Mouse (Mus musculus): Measurements from ENCODE around the gene Zdhhc15. TPM values are rescaled to one million over a fixed set of nuclear protein-coding genes. Genes with fewer than 3 reads are reported as not detected.
"Not testable (repeated sequence)": the region's sequence is repeated elsewhere in the genome, so short reads cannot be mapped to it uniquely, and the experiment has no call there.

Gene Zdhhc15
- polyA plus RNA-seq (2015; fragmentation: Nextera tagmentation; extraction: Ambion mirVana) = 11.3 and 11.8 TPM in 2 replicates

DNA sequence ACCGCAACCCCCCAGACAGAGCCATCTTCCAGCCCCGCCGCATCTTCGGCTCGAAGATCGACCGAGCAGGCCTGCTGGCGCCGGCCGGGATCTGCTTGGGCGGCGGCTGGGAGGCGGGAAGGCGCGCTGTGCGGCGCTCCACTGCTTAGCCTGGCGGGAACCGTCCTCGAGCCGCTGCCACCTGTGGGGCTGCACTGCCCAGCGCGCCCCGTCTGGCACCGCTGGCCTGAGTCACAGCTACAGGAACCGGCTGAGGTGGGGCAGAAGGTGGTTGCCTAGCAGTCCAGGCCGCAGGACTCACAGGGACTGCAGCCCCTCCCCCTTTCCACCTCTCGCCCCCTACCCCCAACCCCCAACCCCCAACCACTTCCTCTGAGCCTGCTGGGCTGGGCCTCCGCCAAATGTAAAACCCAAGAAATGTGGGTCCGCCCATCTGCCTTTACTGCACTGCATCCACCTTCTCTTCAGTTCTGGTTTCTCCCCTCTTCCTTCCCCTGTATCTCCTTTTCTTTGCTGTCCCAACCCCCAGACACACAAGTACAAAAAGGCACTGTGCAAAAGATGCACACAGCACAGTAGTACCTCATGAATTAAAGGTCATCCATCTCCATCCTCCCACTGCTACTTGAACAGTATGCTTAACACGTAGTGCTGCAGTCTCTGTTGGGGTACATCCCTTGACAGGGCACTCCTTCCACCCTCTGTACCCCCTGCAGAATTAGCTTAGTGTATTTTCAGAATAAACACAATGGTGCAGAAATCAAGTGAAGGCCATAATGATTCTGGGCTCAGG is at the start of gene Zdhhc15:
Gene Zdhhc15, minus strand, starts transcription at position 308 of the 793 bp plus-strand sequence.
- peak; percentile 96 for ATAC-seq (replicated peaks; ENCODE audit: low FRiP score)
- H3K9ac ChIP-seq = peak within 1 kb of the TSS; percentile 53
- peak within 1 kb of the TSS; percentile 75 for H3K27ac ChIP-seq
- peak within 1 kb of the TSS; percentile 55 for H3K4me3 ChIP-seq (replicated peaks)
- H3K4me1 ChIP-seq = no peaks in the 10 kb centered on the region
- peaks cover 17% of the 10 kb centered on the region for H3K27me3 ChIP-seq
- no peaks in the 10 kb centered on the region for H3K9me3 ChIP-seq (replicated peaks)
- WGBS = 21% methylated on average over 31 of the region's 31 CpGs
- H3K4me2 ChIP-seq = peak within 1 kb of the TSS; percentile 60
- no peaks in the 10 kb centered on the region for H3K36me3 ChIP-seq

DNA sequence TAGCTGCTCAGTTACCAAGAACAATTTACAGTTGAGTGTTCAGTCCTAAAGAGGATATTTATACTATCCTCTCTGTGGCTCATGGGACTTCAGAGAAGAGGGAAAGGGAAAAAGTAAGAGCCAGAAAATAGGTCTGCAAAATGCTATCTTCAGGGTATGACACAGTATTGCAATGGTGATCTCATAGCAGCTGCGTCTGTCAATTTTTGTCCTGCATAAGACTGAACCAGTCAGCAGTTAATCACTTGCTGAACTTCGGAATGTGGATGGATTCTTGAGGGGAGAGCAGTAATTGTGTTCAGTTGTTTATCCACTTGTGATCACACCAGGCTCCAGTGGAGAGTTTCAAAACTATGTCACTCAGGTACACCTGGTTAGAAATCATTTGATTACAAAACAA is 37.1 kb upstream of the Zdhhc15 start:
- Histone ChIP-seq H3K27ac (no peak overlapping the region), H3K27me3 (0 out of 2 replicates have a peak, but pooled peaks cover 2% of the 10 kb centered on the region), H3K4me1 (no peaks in the 10 kb centered on the region), H3K9ac (no peak overlapping the region), H3K4me2 (no peak overlapping the region), H3K9me3 (replicated peaks) (no peaks in the 10 kb centered on the region), H3K36me3 (no peaks in the 10 kb centered on the region), H3K4me3 (replicated peaks) (no peak overlapping the region)
- no peak for ATAC-seq (replicated peaks; ENCODE audit: low FRiP score)
- 79% methylated on average over 2 of the region's 2 CpGs for WGBS

DNA sequence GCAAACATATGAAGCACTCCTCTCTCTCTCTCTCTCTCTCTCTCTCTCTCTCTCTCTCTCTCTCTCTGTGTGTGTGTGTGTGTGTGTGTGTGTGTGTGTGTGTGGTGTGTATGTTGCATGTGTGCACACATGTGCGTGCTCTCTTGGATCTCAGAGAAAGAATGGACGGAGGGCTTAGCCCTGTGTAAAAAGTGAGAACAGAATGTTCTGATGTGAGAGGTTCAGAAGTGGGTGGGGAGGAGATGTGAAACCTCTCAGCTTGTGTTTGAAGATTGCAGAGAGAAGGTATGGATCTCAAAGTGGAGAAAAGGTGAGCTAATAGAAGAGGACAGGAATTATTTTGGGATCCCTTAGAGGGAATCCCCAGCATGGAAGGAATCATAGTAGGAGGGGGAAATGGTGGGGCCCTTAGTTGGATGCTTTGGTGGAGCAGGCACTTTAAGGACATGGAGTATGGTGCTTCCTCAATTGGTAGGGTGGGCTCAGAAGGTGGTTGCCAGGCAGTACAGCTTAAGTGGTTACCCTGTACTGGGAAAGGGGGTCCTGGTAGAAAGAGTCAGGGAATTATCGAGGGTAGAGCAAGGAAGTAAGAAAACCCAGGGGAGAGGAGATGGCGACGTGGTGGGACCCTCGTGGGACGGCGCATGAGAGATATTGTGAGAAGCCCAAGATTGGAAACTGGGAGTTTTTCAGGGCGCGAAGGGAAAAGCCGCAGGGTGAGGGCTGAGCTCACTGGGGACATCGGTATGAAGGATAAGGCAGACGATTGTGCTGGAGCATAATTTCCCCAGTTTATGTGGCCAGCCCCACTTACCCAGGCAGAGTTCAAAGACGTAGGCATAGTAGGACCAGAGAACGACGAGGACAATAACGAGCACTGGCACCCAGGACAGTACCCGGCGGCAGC is 761 bp downstream of the Zdhhc15 start:
- Histone ChIP-seq H3K4me3 (replicated peaks) (peak overlapping the region; percentile 55), H3K4me1 (no peaks in the 10 kb centered on the region), H3K9me3 (replicated peaks) (no peaks in the 10 kb centered on the region), H3K27ac (peak overlapping the region; percentile 75), H3K9ac (peak overlapping the region; percentile 53), H3K4me2 (peak overlapping the region; percentile 60), H3K36me3 (no peaks in the 10 kb centered on the region), H3K27me3 (peaks cover 17% of the 10 kb centered on the region)
- peak; percentile 37; the same call in 1 of the 2 replicates for ATAC-seq (replicated peaks; ENCODE audit: low FRiP score)
- 16% methylated on average over 19 of the region's 19 CpGs for WGBS

DNA sequence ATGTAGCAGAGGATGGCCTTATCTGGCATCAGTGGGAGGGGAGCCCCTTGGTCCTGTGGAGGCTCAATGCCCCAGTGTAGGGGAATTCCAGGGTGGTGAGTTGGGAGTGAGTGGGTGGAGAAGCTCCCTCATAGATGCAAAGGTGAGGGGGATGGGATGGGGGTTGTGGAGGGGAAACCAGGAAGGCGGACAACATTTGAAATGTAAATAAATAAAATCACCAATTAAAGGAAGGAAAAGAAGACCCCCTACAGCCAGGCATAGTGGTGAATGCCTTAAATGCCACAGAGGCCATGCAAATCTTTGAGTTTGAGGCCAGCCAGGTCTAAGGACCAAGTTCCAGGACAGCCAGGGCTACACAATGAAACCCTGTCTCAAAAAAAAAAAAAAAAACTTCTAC is 13.9 kb downstream of the Zdhhc15 start:
- Histone ChIP-seq H3K9ac (no peak overlapping the region), H3K4me1 (no peaks in the 10 kb centered on the region), H3K27ac (no peak overlapping the region), H3K9me3 (replicated peaks) (no peaks in the 10 kb centered on the region), H3K36me3 (no peaks in the 10 kb centered on the region), H3K4me3 (replicated peaks) (no peak overlapping the region), H3K27me3 (peaks cover 6% of the 10 kb centered on the region; the same call in 1 of the 2 replicates), H3K4me2 (no peak overlapping the region)
- no peak for ATAC-seq (replicated peaks; ENCODE audit: low FRiP score)
- 100% methylated on average over 1 of the region's 1 CpGs for WGBS

DNA sequence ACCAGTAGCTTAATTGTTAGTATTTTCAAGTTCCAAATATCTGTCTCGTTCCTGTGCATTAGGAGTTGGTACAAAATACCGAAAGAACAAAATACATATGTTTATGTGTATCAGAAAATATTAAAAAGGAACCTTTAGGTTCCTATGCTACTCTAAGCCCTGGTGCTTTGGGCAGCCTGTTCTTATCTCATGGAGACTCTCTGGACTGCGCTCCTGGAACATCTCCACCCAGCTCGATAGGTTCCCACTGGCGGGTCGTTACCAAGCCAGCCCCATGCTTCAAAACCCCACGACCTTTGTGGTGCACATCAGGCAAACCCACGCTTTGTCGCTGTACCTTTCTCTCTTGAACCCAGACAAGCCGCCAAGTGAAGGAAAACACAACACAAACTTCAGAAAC is 58.3 kb downstream of the Zdhhc15 start:
- H3K4me1 ChIP-seq = no peaks in the 10 kb centered on the region
- H3K27ac ChIP-seq = no peak overlapping the region
- no peak overlapping the region for H3K4me3 ChIP-seq (replicated peaks)
- no peak for ATAC-seq (replicated peaks; ENCODE audit: low FRiP score)
- no peaks in the 10 kb centered on the region for H3K9me3 ChIP-seq (replicated peaks)
- 0 out of 2 replicates have a peak, but pooled peaks cover 2% of the 10 kb centered on the region for H3K27me3 ChIP-seq
- no peaks in the 10 kb centered on the region for H3K36me3 ChIP-seq
- H3K4me2 ChIP-seq = no peak overlapping the region
- H3K9ac ChIP-seq = no peak overlapping the region
- 91% methylated on average over 10 of the region's 10 CpGs for WGBS

DNA sequence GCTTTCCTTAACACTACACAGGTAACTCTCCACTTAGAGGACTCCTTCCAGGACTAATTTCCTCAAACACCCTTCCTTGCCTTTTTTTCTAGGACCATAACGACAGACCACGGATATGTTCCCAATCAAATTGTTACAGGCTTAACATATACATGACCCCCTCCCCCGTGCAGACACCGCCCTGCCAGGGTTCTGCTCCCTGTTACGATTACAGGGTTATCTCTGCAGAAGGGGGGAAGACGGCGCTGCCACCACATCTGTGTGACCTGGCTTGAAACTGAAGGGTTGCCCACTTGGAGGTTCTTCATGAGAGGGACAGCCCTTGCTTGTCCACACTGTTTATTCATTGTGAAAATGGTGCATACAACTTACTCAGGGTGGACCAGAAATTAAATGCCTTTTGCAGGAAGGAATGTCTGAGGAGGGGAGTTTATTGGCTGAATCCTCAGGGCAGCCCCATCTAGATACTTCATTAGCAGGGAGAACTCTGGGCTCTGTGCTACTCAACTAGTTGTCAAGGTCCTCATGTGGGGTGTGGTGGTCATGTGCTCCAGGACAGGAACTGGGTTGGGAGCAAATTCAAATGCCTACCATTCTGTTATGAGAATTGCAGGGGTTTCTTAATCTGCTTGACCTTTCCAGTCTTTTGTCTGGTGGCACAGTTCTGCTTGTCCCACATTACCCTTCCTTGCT is 67.0 kb downstream of the Zdhhc15 start:
- ATAC-seq (replicated peaks; ENCODE audit: low FRiP score); H3K27me3 ChIP-seq: not testable (repeated sequence)
- 100% methylated on average over 2 of the region's 7 CpGs for WGBS

DNA sequence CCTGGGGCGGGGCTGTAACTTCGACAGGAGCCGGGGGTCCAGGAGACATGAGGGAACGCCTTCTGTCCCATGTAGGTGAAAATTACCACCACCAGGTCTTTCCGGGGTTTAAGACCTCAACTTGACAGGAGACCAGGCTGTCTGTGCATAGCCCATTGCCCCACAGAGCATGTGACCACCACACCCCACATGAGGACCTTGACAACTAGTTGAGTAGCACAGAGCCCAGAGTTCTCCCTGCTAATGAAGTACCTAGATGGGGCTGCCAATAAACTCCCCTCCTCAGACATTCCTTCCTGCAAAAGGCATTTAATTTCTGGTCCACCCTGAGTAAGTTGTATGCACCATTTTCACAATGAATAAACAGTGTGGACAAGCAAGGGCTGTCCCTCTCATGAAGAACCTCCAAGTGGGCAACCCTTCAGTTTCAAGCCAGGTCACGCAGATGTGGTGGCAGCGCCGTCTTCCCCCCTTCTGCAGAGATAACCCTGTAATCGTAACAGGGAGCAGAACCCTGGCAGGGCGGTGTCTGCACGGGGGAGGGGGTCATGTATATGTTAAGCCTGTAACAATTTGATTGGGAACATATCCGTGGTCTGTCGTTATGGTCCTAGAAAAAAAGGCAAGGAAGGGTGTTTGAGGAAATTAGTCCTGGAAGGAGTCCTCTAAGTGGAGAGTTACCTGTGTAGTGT is 68.5 kb downstream of the Zdhhc15 start:
- H3K4me2 ChIP-seq; H3K36me3 ChIP-seq; H3K4me1 ChIP-seq; H3K4me3 ChIP-seq (replicated peaks); ATAC-seq (replicated peaks; ENCODE audit: low FRiP score); H3K9me3 ChIP-seq (replicated peaks); H3K9ac ChIP-seq; H3K27ac ChIP-seq: not testable (repeated sequence)
- 83% methylated on average over 8 of the region's 13 CpGs for WGBS
- H3K27me3 ChIP-seq = peaks cover 11% of the 10 kb centered on the region

More for the DNA sequence above, 67.0 kb downstream of the Zdhhc15 start:
- not testable (repeated sequence) for H3K36me3 ChIP-seq; H3K9me3 ChIP-seq (replicated peaks); H3K4me3 ChIP-seq (replicated peaks); H3K9ac ChIP-seq; H3K4me2 ChIP-seq; H3K27ac ChIP-seq; H3K4me1 ChIP-seq

DNA sequence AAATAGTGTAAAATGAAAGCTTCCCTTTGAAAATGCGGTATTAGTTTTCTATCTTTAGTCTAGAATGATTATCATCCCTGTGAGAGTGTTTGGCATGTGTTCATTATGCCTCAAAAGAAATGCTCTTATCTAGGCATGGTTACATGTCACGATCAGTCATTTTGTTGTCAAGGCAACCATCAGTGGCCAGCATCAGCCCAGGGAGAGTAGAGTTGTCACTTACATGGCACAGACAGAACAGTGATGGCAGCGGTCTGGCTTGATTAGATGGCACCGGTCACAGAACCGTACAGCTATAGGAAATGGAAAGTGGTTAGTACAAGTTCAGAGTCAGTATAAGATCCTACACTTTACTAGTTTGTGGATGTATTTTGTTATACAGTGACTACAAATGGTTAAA is 96.9 kb downstream of the Zdhhc15 start:
- Histone ChIP-seq H3K27ac (no peak overlapping the region), H3K4me3 (replicated peaks) (no peak overlapping the region), H3K27me3 (peaks cover 7% of the 10 kb centered on the region), H3K4me1 (no peaks in the 10 kb centered on the region), H3K9ac (no peak overlapping the region), H3K36me3 (no peaks in the 10 kb centered on the region), H3K4me2 (no peak overlapping the region), H3K9me3 (replicated peaks) (no peaks in the 10 kb centered on the region)
- ATAC-seq (replicated peaks; ENCODE audit: low FRiP score) = no peak
- 85% methylated on average over 5 of the region's 5 CpGs for WGBS

DNA sequence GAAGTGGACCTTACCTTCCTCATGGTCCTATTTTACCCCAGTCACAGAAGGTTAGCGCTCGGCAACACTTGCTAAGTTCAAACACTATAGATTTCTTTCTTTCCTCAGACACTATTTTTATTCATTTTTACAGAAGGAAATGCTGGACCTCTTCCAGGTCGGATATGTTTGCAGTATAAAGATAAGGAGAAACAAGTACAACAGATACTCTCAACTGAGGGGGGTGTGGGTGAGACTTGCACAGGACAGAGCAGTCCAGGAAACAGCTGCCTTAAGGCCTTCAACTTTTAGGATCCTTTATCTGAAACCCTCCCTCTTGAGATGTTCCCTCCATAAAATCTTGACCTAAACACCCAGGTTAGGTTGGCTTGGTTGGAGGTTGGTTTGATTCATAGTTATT is 103.4 kb downstream of the Zdhhc15 start:
- Histone ChIP-seq H3K4me1 (no peaks in the 10 kb centered on the region), H3K9ac (no peak overlapping the region), H3K4me3 (replicated peaks) (no peak overlapping the region), H3K27me3 (peaks cover 11% of the 10 kb centered on the region), H3K4me2 (no peak overlapping the region), H3K9me3 (replicated peaks) (no peaks in the 10 kb centered on the region), H3K36me3 (no peaks in the 10 kb centered on the region), H3K27ac (no peak overlapping the region)
- ATAC-seq (replicated peaks; ENCODE audit: low FRiP score) = no peak
- 59% methylated on average over 3 of the region's 3 CpGs for WGBS

DNA sequence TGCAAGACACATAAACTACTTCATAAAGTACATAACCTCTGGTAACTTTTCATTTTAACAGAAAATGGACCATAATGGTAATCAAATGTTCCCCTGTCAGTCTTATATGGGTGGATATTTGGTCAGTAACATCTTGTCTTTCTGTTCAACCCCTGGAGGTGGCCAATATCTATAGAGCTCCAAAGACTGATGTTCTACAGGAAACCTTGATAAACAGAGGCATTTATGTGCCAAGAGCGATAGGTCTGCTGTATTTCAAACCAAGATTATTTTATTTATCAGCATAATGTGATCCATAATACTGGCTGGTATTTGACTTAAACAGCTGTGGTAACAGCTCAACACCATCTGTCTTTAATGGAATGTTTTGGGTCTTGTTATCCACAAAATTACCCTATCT is 125.6 kb downstream of the Zdhhc15 start:
- Histone ChIP-seq H3K4me1 (no peaks in the 10 kb centered on the region), H3K4me3 (replicated peaks) (no peak overlapping the region), H3K36me3 (no peaks in the 10 kb centered on the region), H3K9me3 (replicated peaks) (no peaks in the 10 kb centered on the region), H3K27me3 (peaks cover 22% of the 10 kb centered on the region; the same call in 1 of the 2 replicates), H3K4me2 (no peak overlapping the region), H3K9ac (no peak overlapping the region), H3K27ac (no peak overlapping the region)
- 93% methylated on average over 1 of the region's 1 CpGs for WGBS
- no peak for ATAC-seq (replicated peaks; ENCODE audit: low FRiP score)

DNA sequence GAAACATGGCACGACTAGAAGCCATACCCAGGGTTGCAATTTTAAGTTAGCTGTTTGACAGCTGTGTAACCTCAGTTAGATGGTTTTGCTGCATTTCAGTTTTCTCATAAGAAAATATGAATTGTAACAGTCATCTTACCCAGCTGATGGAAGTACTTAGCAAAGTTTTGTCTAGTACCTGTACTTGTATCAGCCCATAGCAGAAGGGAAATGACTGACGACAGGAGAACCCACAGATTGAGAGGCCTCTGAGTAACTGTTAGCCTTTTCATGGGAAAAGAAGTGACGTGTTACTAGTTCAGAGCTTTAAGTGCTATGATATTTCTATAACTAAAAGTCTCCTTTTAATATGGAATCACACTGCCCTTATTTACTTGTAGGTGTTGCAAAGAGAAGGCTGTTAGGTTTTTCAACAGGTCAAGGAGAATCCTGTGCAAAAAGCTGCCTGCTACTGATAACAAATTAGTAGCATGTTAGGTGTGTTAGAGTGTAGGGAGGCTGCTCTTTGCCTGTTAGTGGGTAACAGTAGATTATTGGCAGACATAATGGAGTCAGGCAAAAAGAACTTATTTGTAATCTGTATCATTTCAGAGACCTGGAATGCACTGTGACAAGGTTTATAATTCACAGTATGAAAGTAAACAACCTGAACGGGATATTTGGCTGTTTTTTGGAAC is 126.8 kb downstream of the Zdhhc15 start:
- WGBS = 82% methylated on average over 4 of the region's 4 CpGs
- H3K4me1 ChIP-seq = no peaks in the 10 kb centered on the region
- no peak for ATAC-seq (replicated peaks; ENCODE audit: low FRiP score)
- no peak overlapping the region for H3K27ac ChIP-seq
- peaks cover 28% of the 10 kb centered on the region; the same call in 1 of the 2 replicates for H3K27me3 ChIP-seq
- H3K4me3 ChIP-seq (replicated peaks) = no peak overlapping the region
- no peak overlapping the region for H3K4me2 ChIP-seq
- no peaks in the 10 kb centered on the region for H3K9me3 ChIP-seq (replicated peaks)
- H3K36me3 ChIP-seq = no peaks in the 10 kb centered on the region
- no peak overlapping the region for H3K9ac ChIP-seq

All from kidney, embryonic 15.5 days (tissue).